Mouse (Mus musculus): ENCODE results near the gene Obsl1. TPM values are rescaled to one million over a fixed set of nuclear protein-coding genes. Genes with fewer than 3 reads are reported as not detected.

Gene Obsl1
- total and polyA plus RNA-seq, 3 experiments = 0.47 to 0.84 TPM; not detected in 1

DNA sequence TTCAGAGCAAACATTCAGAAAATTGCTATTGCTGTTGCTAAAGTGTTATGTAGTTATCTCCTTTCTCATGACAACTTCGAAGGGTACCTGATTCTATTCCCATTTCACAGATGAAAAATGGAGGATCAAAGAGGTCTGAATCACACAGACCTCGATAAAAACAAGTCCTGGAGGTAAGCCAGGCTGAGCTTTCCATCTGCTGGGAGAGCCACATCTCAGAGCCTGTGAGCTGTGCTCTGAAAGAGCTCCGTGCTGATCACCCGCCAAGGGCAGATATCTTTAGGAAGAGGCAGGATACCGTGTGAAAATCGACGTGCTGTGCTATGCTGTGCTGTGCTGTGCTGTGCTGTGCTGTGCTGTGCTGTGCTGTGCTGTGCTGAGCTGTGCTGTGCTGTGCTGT, 46.0 kb downstream of the Obsl1 start:
- in situ Hi-C loops (cut with MboI; ENCODE audit: low pct_ligation_motif_present, low pct_unique_long_range_greater_than_20kb, low sequenced_read_pairs) = loop anchor here (25.0 kb wide), 1 partner anchor 523 kb away; the partner anchor contains the start of gene Cfap65
- H3K27me3 ChIP-seq (replicated peaks) = peaks cover 61% of the 10 kb centered on the region

DNA sequence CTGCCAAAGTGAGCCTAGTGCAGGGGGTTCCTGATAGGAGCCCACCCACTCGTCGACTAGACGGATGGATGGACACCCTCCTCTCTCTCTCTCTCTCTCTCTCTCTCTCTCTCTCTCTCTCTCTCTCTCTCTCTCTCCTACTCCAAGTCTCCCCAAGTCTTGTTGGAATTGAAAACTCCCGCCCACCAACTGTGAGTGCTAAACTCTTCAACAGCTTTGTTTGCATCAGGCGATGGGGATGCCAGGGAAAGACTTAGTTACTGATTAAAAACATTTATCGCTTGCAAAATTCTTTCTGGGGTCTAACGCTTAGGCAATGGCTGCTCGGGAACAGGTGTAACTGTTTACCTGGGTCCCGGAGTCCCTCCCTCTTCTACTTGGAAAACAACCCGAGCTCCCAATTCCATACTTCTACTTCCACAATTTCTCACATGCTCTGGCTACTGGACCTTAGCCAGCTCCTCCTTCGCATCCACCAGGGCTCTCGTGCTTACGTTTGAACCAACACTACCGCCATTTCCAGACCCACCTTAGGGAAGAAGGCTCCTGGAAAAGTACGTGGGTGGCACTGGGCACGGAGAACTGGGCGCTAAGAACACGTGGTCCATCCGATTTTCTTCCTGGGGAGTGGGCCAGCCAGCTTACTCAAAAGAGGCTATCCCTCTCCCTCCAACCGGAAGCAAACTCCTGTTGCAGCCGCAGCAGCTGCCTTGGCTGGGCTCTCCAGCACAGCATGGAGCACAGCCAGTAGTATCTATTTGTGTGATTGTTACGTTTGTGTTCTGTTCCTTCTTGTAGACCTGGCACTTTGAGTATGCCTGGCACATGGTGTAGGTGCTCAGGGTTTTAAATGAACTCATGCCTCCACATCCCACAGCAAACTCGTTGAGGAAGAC, 47.2 kb downstream of the Obsl1 start:
- peaks cover 60% of the 10 kb centered on the region for H3K27me3 ChIP-seq (replicated peaks)

More for the DNA sequence above, 46.0 kb downstream of the Obsl1 start:
- no peak for DNase-seq (ENCODE audit: extremely low read depth)
- H3K9me3 ChIP-seq (replicated peaks; ENCODE audit: low read length) = no peaks in the 10 kb centered on the region
- H3K79me2 ChIP-seq (replicated peaks; ENCODE audit: control insufficient read depth, extremely low read depth, insufficient read depth, poor library complexity, severe bottlenecking) = no peaks in the 10 kb centered on the region
- no peak overlapping the region for H3K27ac ChIP-seq (ENCODE audit: insufficient read depth, low read depth)
- H3K9ac ChIP-seq (ENCODE audit: insufficient read depth, low read depth) = no peak overlapping the region
- H3K4me2 ChIP-seq (ENCODE audit: insufficient read depth, low read depth, poor library complexity, severe bottlenecking) = no peak overlapping the region
- peaks cover 0 to 5% of the 10 kb centered on the region in 2 experiments; a peak in 1 of 4 replicates for H3K4me1 ChIP-seq (ENCODE audit: control insufficient read depth in 1 of 2, insufficient read depth in 2 of 2)
- dilution Hi-C loops (cut with MboI; ENCODE audit: extremely low pct_ligation_motif_present, extremely low pct_unique_long_range_greater_than_20kb, low sequenced_read_pairs) = no loop called here
- no peak for TF ChIP-seq GABPA (IDR thresholded peaks at IDR 0.05; ENCODE audit: insufficient replicate concordance, low read depth, low read length)
- no peak for TF ChIP-seq UBTF (IDR thresholded peaks at IDR 0.05; ENCODE audit: low read depth, low read length)
- no peak for TF ChIP-seq CHD1 (IDR thresholded peaks at IDR 0.05; ENCODE audit: low read depth, low read length)
- TF ChIP-seq SIN3A (IDR thresholded peaks at IDR 0.05; ENCODE audit: low read length) = no peak
- no peak for TF ChIP-seq RCOR1 (conservative IDR thresholded peaks at IDR 0.05; ENCODE audit: low read depth, low read length)
- no peak for TF ChIP-seq USF2 (conservative IDR thresholded peaks at IDR 0.05; ENCODE audit: low read depth, low read length)
- TF ChIP-seq BHLHE40 (IDR thresholded peaks at IDR 0.05; ENCODE audit: low read depth, low read length) = no peak
- TF ChIP-seq HCFC1 (IDR thresholded peaks at IDR 0.05; ENCODE audit: low read depth, low read length) = no peak
- TF ChIP-seq CTCF (conservative IDR thresholded peaks at IDR 0.05 in 1 of 2, IDR thresholded peaks at IDR 0.05 in 1 of 2; ENCODE audit: low read depth in 2 of 2, low read length in 2 of 2) = no peak
- TF ChIP-seq TBP (conservative IDR thresholded peaks at IDR 0.05; ENCODE audit: low read depth, low read length) = no peak
- TF ChIP-seq MAZ (IDR thresholded peaks at IDR 0.05; ENCODE audit: low read depth, low read length) = no peak
- TF ChIP-seq MAFK (IDR thresholded peaks at IDR 0.05; ENCODE audit: insufficient replicate concordance, low read length) = no peak
- TF ChIP-seq NRF1 (IDR thresholded peaks at IDR 0.05; ENCODE audit: low read depth, low read length) = no peak
- TF ChIP-seq MAX (IDR thresholded peaks at IDR 0.05; ENCODE audit: low read length) = no peak
- no peak for TF ChIP-seq POLR2AphosphoS2 (IDR thresholded peaks at IDR 0.05; ENCODE audit: low read depth, low read length)
- no peaks in the 10 kb centered on the region for H3K36me3 ChIP-seq (replicated peaks in 1 of 2; ENCODE audit: control insufficient read depth in 1 of 2, insufficient read depth in 1 of 2, low read length in 1 of 2)
- peak overlapping the region in 1 of 3 experiments; percentile 21 for H3K4me3 ChIP-seq (replicated peaks in 1 of 3; ENCODE audit: low read depth in 2 of 3, low read length in 2 of 3, poor library complexity in 1 of 3)

More for the DNA sequence above, 47.2 kb downstream of the Obsl1 start:
- TF ChIP-seq POLR2AphosphoS2 (IDR thresholded peaks at IDR 0.05; ENCODE audit: low read depth, low read length) (no peak), UBTF (IDR thresholded peaks at IDR 0.05; ENCODE audit: low read depth, low read length) (no peak), POLR2A (IDR thresholded peaks at IDR 0.05; ENCODE audit: low read depth, low read length) (no peak), IRF4 (IDR thresholded peaks at IDR 0.05; ENCODE audit: low read depth, low read length) (no peak), ZC3H11A (IDR thresholded peaks at IDR 0.05; ENCODE audit: low read depth, low read length) (no peak), GABPA (IDR thresholded peaks at IDR 0.05; ENCODE audit: insufficient replicate concordance, low read depth, low read length) (no peak), USF1 (IDR thresholded peaks at IDR 0.05; ENCODE audit: low read depth, low read length) (no peak), MAX (IDR thresholded peaks at IDR 0.05; ENCODE audit: low read length) (no peak), SIN3A (IDR thresholded peaks at IDR 0.05; ENCODE audit: low read length) (no peak), TCF12 (IDR thresholded peaks at IDR 0.05; ENCODE audit: low read depth, low read length) (no peak), ZMIZ1 (IDR thresholded peaks at IDR 0.05; ENCODE audit: low read depth, low read length) (no peak), NELFE (IDR thresholded peaks at IDR 0.05; ENCODE audit: low read depth, low read length) (no peak), E2F4 (IDR thresholded peaks at IDR 0.05; ENCODE audit: insufficient replicate concordance, low read depth, low read length) (no peak), MEF2A (IDR thresholded peaks at IDR 0.05; ENCODE audit: borderline replicate concordance, low read depth, low read length) (no peak)
- in situ Hi-C loops (cut with MboI; ENCODE audit: low pct_ligation_motif_present, low pct_unique_long_range_greater_than_20kb, low sequenced_read_pairs) (loop anchor here (25.0 kb wide), 1 partner anchor 522 kb away; the partner anchor contains the start of gene Cfap65), dilution Hi-C loops (cut with MboI; ENCODE audit: extremely low pct_ligation_motif_present, extremely low pct_unique_long_range_greater_than_20kb, low sequenced_read_pairs) (no loop called here)
- H3K27ac ChIP-seq (ENCODE audit: insufficient read depth, low read depth) = no peak overlapping the region
- DNase-seq (ENCODE audit: extremely low read depth) = no peak
- H3K4me1 ChIP-seq (ENCODE audit: control insufficient read depth in 1 of 2, insufficient read depth in 2 of 2) = peaks cover 0 to 5% of the 10 kb centered on the region in 2 experiments; a peak in 1 of 4 replicates
- no peaks in the 10 kb centered on the region for H3K9me3 ChIP-seq (replicated peaks; ENCODE audit: low read length)
- no peak overlapping the region for H3K9ac ChIP-seq (ENCODE audit: insufficient read depth, low read depth)
- no peaks in the 10 kb centered on the region for H3K79me2 ChIP-seq (replicated peaks; ENCODE audit: control insufficient read depth, extremely low read depth, insufficient read depth, poor library complexity, severe bottlenecking)
- no peaks in the 10 kb centered on the region for H3K36me3 ChIP-seq (replicated peaks in 1 of 2; ENCODE audit: control insufficient read depth in 1 of 2, insufficient read depth in 1 of 2, low read length in 1 of 2)
- H3K4me3 ChIP-seq (replicated peaks in 1 of 3; ENCODE audit: low read depth in 2 of 3, low read length in 2 of 3, poor library complexity in 1 of 3) = no peak overlapping the region
- peak overlapping the region; percentile 73; the same call in 1 of the 2 replicates for H3K4me2 ChIP-seq (ENCODE audit: insufficient read depth, low read depth, poor library complexity, severe bottlenecking)
